8 mouse cellular contexts compared by ENCODE assay signal in the genomic region with DNA sequence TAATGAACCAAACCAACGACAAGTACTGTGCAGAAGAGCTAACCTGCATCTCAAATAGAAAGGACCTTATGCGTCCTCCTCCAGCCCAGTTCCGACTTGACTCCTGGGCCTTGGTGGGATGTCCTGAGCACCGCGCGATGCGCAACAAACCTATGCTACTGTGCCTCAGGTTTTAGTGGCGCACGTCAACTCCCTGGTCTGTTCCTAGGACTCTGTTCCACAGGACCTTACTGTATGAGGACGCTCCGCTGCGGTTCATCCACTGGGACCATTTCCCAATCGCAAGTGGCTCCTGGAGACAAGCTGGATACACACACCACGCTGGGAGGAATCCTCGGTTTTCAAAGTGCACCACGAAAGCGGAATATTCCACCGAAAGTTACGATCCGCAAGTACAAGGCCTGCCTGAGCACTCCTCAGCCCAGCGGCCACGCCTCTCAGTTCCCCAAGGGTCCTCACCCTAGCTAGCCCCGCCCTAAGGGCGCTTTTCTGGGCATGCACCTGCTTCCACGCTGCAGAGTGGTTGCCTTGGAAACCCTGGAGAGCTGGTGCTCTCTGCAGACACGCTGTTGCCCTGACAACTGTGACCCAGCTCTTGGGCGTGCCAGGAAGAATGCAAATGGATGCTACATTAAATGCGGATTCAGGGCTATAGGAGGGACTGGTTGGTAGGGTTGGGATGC. TPM values are rescaled to one million over a fixed set of nuclear protein-coding genes. Genes with fewer than 3 reads are reported as not detected.
DNase-seq lines count a peak whose midpoint lies in the region; ATAC-seq and TF ChIP-seq lines count a peak whose summit lies in the region.

No protein-coding gene starts in this region.

- H3K27me3 ChIP-seq in forebrain, embryonic 12.5 days = peaks cover 10% of the 10 kb centered on the region
- no peaks in the 10 kb centered on the region; the same call in 1 of the 2 replicates for H3K27me3 ChIP-seq in spleen, adult 2 months (ENCODE audit: control insufficient read depth, insufficient read depth, low read length)

- no peaks in the 10 kb centered on the region for H3K9me3 ChIP-seq in ES-E14 (ENCODE audit: control insufficient read depth, insufficient read depth, low read depth, low read length)
- no peaks in the 10 kb centered on the region for H3K9me3 ChIP-seq in forebrain, embryonic 12.5 days

- intact Hi-C loops in left cerebral cortex, postnatal 36 days (cut with DNase I) = loop anchor here (2.0 kb wide), 2 partner anchors 46 to 130 kb away; a partner anchor contains a TSS

- no peak overlapping the region for H3K27ac ChIP-seq in ES-E14 (ENCODE audit: insufficient read depth, low read depth, low read length, poor library complexity, severe bottlenecking)
- peak overlapping the region; percentile 91 for H3K27ac ChIP-seq in forebrain, embryonic 12.5 days
- no peak overlapping the region for H3K27ac ChIP-seq in spleen, adult 2 months (ENCODE audit: insufficient read depth, low read length)

- peak overlapping the region; percentile 79 for H3K4me2 ChIP-seq in forebrain, embryonic 12.5 days

- ATAC-seq in forebrain, embryonic 12.5 days (ENCODE audit: low FRiP score) = peak; percentile 97
- peak; percentile 57 for ATAC-seq in megakaryocyte-erythroid progenitor cell, adult 5-6 weeks (replicated peaks; ENCODE audit: low FRiP score, low TSS enrichment, poor library complexity, severe bottlenecking)

- peak overlapping the region; percentile 32 to 54; a peak in 3 of 4 replicates for H3K4me3 ChIP-seq in ES-E14 (ENCODE audit: insufficient read depth in 1 of 2, low read depth in 1 of 2, low read length in 2 of 2, poor library complexity in 1 of 2, severe bottlenecking in 1 of 2)
- H3K4me3 ChIP-seq in forebrain, embryonic 12.5 days (replicated peaks) = peak overlapping the region; percentile 47
- peak overlapping the region; percentile 31; the same call in 1 of the 2 replicates for H3K4me3 ChIP-seq in spleen, adult 2 months (ENCODE audit: extremely low read depth, insufficient read depth, insufficient read length)

- in situ Hi-C loops in ES-E14 (cut with MboI; ENCODE audit: low sequenced_read_pairs in 2 of 2, unreplicated experiment in 2 of 2) = loop anchor here (10.0 to 25.0 kb wide), 2 partner anchors 130 to 393 kb away; a partner anchor contains a TSS

- H3K9ac ChIP-seq in ES-E14 (ENCODE audit: insufficient read depth, low read depth, low read length, poor library complexity, severe bottlenecking) = no peak overlapping the region
- peak overlapping the region; percentile 59 for H3K9ac ChIP-seq in forebrain, embryonic 12.5 days

- H3K36me3 ChIP-seq in ES-E14 (ENCODE audit: control insufficient read depth, insufficient read depth, low read length, poor library complexity, severe bottlenecking) = no peaks in the 10 kb centered on the region
- no peaks in the 10 kb centered on the region for H3K36me3 ChIP-seq in forebrain, embryonic 12.5 days (replicated peaks)
- H3K36me3 ChIP-seq in spleen, adult 2 months (ENCODE audit: control insufficient read depth, insufficient read depth, low read length) = no peaks in the 10 kb centered on the region

- TF ChIP-seq CTCF in spleen, adult 2 months (IDR thresholded peaks at IDR 0.05; ENCODE audit: extremely low read depth, insufficient read depth, insufficient read length, insufficient replicate concordance) = no peak

- H3K4me1 ChIP-seq in ES-E14 (ENCODE audit: control insufficient read depth in 2 of 2, insufficient read depth in 2 of 2, low read length in 2 of 2, poor library complexity in 1 of 2) = peaks cover 3% of the 10 kb centered on the region in 2 experiments; a peak in 2 of 4 replicates
- H3K4me1 ChIP-seq in forebrain, embryonic 12.5 days = peaks cover 48% of the 10 kb centered on the region
- no peaks in the 10 kb centered on the region; the same call in 1 of the 2 replicates for H3K4me1 ChIP-seq in spleen, adult 2 months (ENCODE audit: control insufficient read depth, insufficient read depth, insufficient read length)

- TF ChIP-seq POLR2A in spleen, adult 2 months (IDR thresholded peaks at IDR 0.05; ENCODE audit: low read depth, low read length) = no peak

- DNase-seq in ES-E14 (ENCODE audit: low read depth, low spot score) (peak; percentile 86), adipocyte (ENCODE audit: low spot score) (no peak)
- peak; percentile 88 for DNase-seq in brain, embryonic 18.5 days (ENCODE audit: low read depth, low spot score)
- DNase-seq in kidney, adult 18-20 months = peak; percentile 44
- DNase-seq in left cerebral cortex, postnatal 36 days (ENCODE audit: low spot score in 2 of 2) = peak; percentile 76 to 78
- DNase-seq in spleen, adult 2 months (ENCODE audit: low read depth in 1 of 2, low spot score in 2 of 2) = peak; percentile 29 to 32

- under 1% methylated on average over 28 of the region's 28 CpGs for WGBS in forebrain, embryonic 12.5 days
- WGBS in spleen, adult 2 months = 8% methylated on average over 28 of the region's 28 CpGs

TF ChIP-seq in ES-E14, 5 proteins besides CTCF, POLR2A, EP300 and RAD21:
- TF ChIP-seq CHD2 (IDR thresholded peaks at IDR 0.05; ENCODE audit: low read depth, low read length) = no peak
- no peak for TF ChIP-seq HCFC1 (IDR thresholded peaks at IDR 0.05; ENCODE audit: borderline replicate concordance, insufficient read depth, low read length)
- no peak for TF ChIP-seq ZC3H11A (IDR thresholded peaks at IDR 0.05; ENCODE audit: borderline replicate concordance, low read depth, low read length)
- no peak for TF ChIP-seq MAFK (IDR thresholded peaks at IDR 0.05; ENCODE audit: insufficient read depth, low read depth, low read length)
- no peak for TF ChIP-seq ZNF384 (IDR thresholded peaks at IDR 0.05; ENCODE audit: low read depth, low read length)

RNA-seq across cellular contexts. Expression of a gene that starts 1.5 kb away (rescaled TPM):
- 27.3 and 50.2 TPM in 2 replicates for total RNA-seq in ES-E14 (2012; rRNA removed)
- polyA plus RNA-seq in forebrain, embryonic 12.5 days (2016; fragmentation: Nextera tagmentation; extraction: Ambion mirVana) = 107 and 110 TPM in 2 replicates
- total RNA-seq in left cerebral cortex, postnatal 36 days (2021) = 100 to 1,000 TPM; 246 to 252 TPM
- 9.3 and 12.1 TPM in 2 replicates for total RNA-seq in megakaryocyte-erythroid progenitor cell, adult 5-6 weeks (2014; fragmentation: Nextera tagmentation)
- 4.9 and 6.1 TPM in 2 replicates for total RNA-seq in megakaryocyte-erythroid progenitor cell, adult 5-6 weeks (2017)
- 5.7 and 7.2 TPM in 2 replicates for polyA plus RNA-seq in spleen, adult 2 months (2012; rRNA removed)
